Mouse (Mus musculus): Measurements from ENCODE around the gene Asgr2. TPM values are rescaled to one million over a fixed set of nuclear protein-coding genes. Genes with fewer than 3 reads are reported as not detected.
"Not testable (repeated sequence)": the region's sequence is repeated elsewhere in the genome, so short reads cannot be mapped to it uniquely, and the experiment has no call there.

Gene Asgr2
- polyA plus RNA-seq, 1 experiment from 2014 or later = not detected

DNA sequence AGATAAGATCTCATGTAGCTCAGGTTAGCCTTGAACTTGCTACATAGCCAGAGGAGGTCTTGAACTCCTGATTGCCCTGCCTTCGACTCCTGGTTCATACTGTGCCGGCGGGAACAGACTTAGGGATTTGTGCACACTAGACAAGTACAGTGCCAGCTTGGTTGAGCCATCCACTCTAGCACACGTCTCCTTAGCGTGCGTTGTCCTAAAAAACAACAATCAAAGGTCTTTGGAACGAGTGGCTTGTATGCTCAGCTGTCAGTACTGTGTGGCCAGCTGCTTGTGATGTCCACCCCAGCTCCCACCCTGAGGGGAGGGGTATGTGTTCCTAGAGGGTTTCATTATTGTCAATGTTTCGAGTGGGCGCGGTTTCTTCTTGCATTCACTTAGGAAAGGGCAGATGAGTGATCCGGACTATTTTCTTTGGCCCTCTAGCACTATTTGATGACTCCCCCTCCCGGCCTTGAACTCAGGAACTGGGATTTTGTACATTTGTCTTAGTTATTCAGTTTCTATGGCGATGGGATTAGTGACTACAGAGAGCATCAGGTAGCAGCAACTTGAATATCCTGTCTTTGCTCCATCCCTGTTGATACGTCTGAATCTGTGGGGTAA, 11.4 kb downstream of the Asgr2 start:
- H3K9ac ChIP-seq = no peak overlapping the region
- ATAC-seq (replicated peaks) = no peak
- whole genome bisulfite sequencing = 81% methylated on average over 14 of the region's 14 CpGs
- H3K36me3 ChIP-seq (replicated peaks) = no peaks in the 10 kb centered on the region
- H3K27me3 ChIP-seq (replicated peaks) = no peaks in the 10 kb centered on the region
- H3K9me3 ChIP-seq = no peaks in the 10 kb centered on the region
- H3K4me3 ChIP-seq = no peak overlapping the region
- H3K4me2 ChIP-seq = no peak overlapping the region
- H3K4me1 ChIP-seq = no peaks in the 10 kb centered on the region
- H3K27ac ChIP-seq = no peak overlapping the region

DNA sequence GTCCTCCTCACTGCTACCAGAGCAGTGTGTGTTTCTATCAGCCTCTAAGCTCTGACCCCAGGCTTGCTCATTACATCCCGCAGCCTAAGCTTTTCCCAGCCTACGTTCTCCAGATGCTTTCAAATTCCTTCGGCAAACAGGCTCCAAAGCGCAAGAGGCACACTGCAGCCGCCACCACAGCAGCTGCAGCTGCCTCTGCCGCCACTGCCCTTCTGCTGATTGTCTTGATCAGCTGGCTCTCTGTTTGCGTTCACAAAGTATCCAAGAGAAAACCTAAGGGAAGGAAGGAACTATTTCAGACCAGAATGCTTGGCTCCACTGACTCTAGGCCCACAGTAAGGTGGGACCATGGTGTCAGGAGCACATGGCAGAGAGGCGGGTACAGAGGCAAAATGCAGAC, 14.6 kb downstream of the Asgr2 start:
- WGBS = 59% methylated on average over 8 of the region's 8 CpGs
- ATAC-seq (replicated peaks) = no peak

DNA sequence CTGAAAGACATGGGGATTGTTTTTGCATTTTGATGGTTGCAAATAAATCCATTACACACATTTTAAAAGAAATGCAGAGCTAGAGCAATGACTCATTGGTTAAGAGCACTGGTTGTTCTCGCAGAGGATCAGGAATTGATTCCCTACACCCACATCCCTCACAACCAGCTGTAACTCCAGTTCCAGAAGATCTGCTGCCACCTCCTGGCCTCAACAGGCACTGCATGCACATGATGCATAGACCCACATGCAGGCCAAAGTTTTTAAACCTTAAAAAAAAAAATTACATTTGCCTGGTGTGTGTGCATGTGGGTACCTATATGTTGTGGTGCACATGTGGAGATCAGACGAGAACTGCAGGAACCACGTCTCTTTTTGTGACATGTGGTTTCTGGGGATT, 17.7 kb downstream of the Asgr2 start:
- 68% methylated on average over 3 of the region's 3 CpGs for WGBS
- Histone ChIP-seq H3K27ac (no peak overlapping the region), H3K9ac (no peak overlapping the region), H3K4me1 (no peaks in the 10 kb centered on the region), H3K36me3 (replicated peaks) (no peaks in the 10 kb centered on the region), H3K4me2 (no peak overlapping the region), H3K9me3 (no peaks in the 10 kb centered on the region), H3K4me3 (no peak overlapping the region), H3K27me3 (replicated peaks) (no peaks in the 10 kb centered on the region)
- no peak for ATAC-seq (replicated peaks)

More for the DNA sequence above, 14.6 kb downstream of the Asgr2 start:
- Histone ChIP-seq H3K9me3 (no peaks in the 10 kb centered on the region), H3K27ac (no peak overlapping the region), H3K4me2 (no peak overlapping the region), H3K27me3 (replicated peaks) (no peaks in the 10 kb centered on the region), H3K9ac (no peak overlapping the region), H3K4me3 (no peak overlapping the region), H3K4me1 (no peaks in the 10 kb centered on the region), H3K36me3 (replicated peaks) (no peaks in the 10 kb centered on the region)

DNA sequence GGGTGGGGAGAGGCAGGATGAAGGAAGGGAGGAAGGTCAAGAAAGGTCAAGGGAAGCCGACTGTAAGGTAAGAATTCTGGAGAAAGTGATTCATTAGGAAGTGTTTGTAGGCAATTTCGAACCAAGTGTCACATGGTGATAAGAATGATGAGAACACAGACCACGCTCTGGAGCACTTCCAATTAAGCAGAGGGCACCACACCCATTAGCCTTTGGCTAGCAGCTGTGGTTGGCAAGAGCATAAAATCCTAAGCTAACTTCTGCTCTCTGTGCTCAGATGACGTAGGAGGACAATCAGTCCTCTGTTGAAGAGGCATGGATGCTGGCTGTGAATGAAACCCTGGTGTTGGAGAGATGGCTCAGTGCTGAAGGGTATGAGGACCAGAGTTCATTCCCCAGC, 22.1 kb downstream of the Asgr2 start:
- Histone ChIP-seq H3K27ac (no peak overlapping the region), H3K36me3 (replicated peaks) (no peaks in the 10 kb centered on the region), H3K27me3 (replicated peaks) (no peaks in the 10 kb centered on the region), H3K9ac (no peak overlapping the region), H3K9me3 (peaks cover 3% of the 10 kb centered on the region), H3K4me2 (no peak overlapping the region), H3K4me3 (no peak overlapping the region), H3K4me1 (no peaks in the 10 kb centered on the region)
- no peak for ATAC-seq (replicated peaks)
- WGBS = 81% methylated on average over 4 of the region's 4 CpGs

DNA sequence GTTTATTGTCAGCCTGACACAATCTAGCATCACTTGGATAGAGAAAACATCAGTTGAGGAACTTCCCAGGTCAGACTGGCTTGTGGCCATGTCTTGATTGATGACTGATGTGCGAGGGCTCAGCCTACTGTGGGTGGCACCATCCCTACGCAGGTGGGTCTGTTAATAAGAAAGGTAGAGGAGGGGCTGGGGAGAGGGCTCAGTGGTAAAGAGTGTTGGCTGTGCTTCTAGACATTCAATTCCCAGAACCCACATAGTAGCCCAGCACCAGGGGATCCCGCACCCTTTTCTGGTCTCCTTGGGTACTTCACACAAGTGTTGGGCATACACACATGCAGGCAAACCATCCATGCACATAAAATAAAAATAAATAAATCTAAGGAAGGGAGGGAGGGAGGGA, 23.5 kb downstream of the Asgr2 start:
- H3K27me3 ChIP-seq (replicated peaks) = no peaks in the 10 kb centered on the region
- no peaks in the 10 kb centered on the region for H3K36me3 ChIP-seq (replicated peaks)
- no peak overlapping the region for H3K4me3 ChIP-seq
- no peak overlapping the region for H3K27ac ChIP-seq
- no peak overlapping the region for H3K9ac ChIP-seq
- peaks cover 7% of the 10 kb centered on the region for H3K9me3 ChIP-seq
- no peak overlapping the region for H3K4me2 ChIP-seq
- WGBS = 94% methylated on average over 3 of the region's 3 CpGs
- H3K4me1 ChIP-seq = no peaks in the 10 kb centered on the region
- no peak for ATAC-seq (replicated peaks)

DNA sequence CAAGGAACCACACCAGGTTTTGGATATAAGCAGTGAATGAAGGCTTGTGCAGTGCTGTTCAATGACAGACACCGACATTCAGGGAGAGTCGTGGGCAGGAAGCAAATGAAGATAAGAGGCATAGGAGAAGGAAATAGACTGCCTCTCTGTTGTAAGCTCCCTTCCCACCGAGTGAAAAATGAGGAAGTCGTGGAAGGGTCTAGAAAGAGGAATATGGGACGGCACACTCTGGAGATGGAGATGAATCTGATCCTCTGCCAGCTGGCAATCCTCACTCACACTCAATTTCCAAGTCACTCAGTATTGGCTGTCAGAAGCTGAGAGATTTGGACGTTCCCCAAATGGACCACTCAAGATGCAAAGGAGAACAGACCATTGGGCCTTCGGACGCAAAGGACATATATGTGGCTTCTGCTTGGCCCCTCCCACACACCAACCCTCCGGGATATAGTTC, 37.5 kb downstream of the Asgr2 start, which contains the start of gene Mgl2:
Gene Mgl2, plus strand, starts transcription at position 404 of the 454 bp plus-strand sequence.
- H3K27ac ChIP-seq = no peak within 1 kb of the TSS
- H3K9me3 ChIP-seq = no peaks in the 10 kb centered on the region
- no peaks in the 10 kb centered on the region for H3K27me3 ChIP-seq (replicated peaks)
- no peaks in the 10 kb centered on the region for H3K4me1 ChIP-seq
- no peaks in the 10 kb centered on the region for H3K36me3 ChIP-seq (replicated peaks)
- WGBS = 82% methylated on average over 9 of the region's 9 CpGs
- no peak within 1 kb of the TSS for H3K9ac ChIP-seq
- ATAC-seq (replicated peaks) = no peak
- H3K4me3 ChIP-seq = no peak within 1 kb of the TSS
- no peak within 1 kb of the TSS for H3K4me2 ChIP-seq

DNA sequence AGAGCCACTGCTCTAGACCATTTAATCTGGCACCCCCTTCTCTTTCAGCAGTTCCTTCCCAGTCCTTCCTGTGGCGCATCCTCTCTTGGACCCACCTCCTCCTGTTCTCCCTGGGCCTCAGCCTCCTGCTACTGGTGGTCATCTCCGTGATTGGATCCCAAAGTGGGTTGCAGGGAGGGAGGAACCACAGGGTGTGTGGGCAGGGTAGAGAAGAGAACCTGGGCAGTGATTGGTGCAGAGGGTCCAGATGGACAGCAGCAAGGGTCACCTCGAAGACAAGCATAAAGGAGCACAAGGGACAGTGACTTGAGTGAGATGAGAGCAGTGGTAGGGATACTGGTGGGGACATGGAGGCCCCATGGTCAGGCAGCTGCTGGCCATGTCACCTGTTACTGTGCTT, 42.6 kb downstream of the Asgr2 start:
- H3K9ac ChIP-seq; H3K4me1 ChIP-seq; H3K27me3 ChIP-seq (replicated peaks); H3K27ac ChIP-seq; H3K4me2 ChIP-seq; H3K9me3 ChIP-seq; H3K36me3 ChIP-seq (replicated peaks); H3K4me3 ChIP-seq; ATAC-seq (replicated peaks): not testable (repeated sequence)
- 67% methylated on average over 3 of the region's 3 CpGs for WGBS

DNA sequence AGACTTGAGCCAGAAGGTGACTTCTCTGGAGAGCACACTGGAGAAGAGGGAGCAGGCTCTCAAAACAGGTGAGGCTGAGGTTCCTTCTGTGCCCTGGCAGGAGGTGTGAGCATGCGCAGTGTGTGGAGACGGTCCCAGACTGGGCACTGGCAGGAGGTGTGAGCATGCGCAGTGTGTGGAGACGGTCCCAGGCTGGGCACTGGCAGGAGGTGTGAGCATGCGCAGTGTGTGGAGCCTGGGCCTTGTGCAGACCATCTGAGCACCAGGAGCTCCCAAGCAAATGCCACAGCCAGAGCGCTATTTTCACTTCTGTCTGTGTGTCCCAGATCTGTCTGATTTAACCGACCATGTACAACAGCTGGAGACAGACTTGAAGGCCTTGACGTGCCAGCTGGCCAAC, 43.5 kb downstream of the Asgr2 start:
- not testable (repeated sequence) for H3K27ac ChIP-seq; H3K4me1 ChIP-seq; H3K4me3 ChIP-seq; H3K27me3 ChIP-seq (replicated peaks); H3K4me2 ChIP-seq; H3K36me3 ChIP-seq (replicated peaks); H3K9ac ChIP-seq; ATAC-seq (replicated peaks); H3K9me3 ChIP-seq
- WGBS = 86% methylated on average over 8 of the region's 8 CpGs

DNA sequence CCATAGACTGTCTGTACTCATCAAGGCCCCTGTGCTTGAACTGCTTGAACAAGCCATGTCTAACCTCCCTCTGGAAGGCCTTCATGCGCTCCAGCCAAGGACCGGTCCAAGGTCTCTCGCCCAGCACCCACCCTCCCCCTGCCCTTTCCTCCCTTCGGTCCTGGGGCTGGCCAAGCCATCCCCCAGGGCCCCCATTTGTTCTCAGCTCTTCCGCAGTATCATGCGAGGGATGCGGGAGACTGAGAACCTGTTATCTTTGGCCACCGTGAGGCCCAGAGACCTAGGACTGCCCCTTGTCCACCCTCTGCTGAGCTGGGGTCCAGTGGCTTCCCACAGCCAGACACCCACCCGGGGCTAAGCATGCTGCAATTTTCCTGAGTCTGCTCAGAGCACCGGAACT, 46.7 kb downstream of the Asgr2 start:
- Histone ChIP-seq H3K9me3 (no peaks in the 10 kb centered on the region), H3K4me3 (no peak overlapping the region), H3K27me3 (replicated peaks) (no peaks in the 10 kb centered on the region), H3K9ac (no peak overlapping the region), H3K4me1 (no peaks in the 10 kb centered on the region), H3K36me3 (replicated peaks) (no peaks in the 10 kb centered on the region), H3K27ac (no peak overlapping the region), H3K4me2 (no peak overlapping the region)
- ATAC-seq (replicated peaks) = no peak
- WGBS = 89% methylated on average over 10 of the region's 10 CpGs

DNA sequence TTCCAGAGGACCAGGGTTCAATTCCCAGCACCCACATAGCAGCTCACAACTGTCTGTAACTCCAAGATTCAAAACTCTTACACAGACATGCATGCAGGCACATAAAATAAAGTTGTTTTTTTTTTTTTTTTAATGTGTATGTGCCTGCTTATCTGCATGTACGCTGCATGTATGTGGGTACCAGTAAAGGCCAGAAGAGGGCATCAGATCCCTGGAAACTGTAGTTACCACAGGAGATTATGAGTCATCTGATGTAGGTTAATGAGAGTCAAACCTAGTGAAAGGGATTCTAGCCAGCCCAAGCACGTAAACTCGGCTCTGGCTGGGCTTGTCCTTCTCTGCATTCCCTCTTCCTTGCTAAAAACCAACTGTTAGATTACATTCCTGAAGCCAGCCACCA, 58.6 kb downstream of the Asgr2 start:
- WGBS = 57% methylated on average over 3 of the region's 3 CpGs
- Histone ChIP-seq H3K36me3 (replicated peaks) (no peaks in the 10 kb centered on the region), H3K9ac (no peak overlapping the region)

More for the DNA sequence above, 58.6 kb downstream of the Asgr2 start:
- Histone ChIP-seq H3K9me3 (no peaks in the 10 kb centered on the region), H3K4me2 (no peak overlapping the region), H3K4me3 (no peak overlapping the region), H3K27me3 (replicated peaks) (no peaks in the 10 kb centered on the region), H3K4me1 (no peaks in the 10 kb centered on the region), H3K27ac (no peak overlapping the region)
- ATAC-seq (replicated peaks) = no peak

Other genes with a start within 250 kb of the Asgr2 start
- 52.3 and 53.5 TPM in 2 replicates for gene Plscr3, start 246.3 kb upstream of the Asgr2 start, polyA plus RNA-seq (2015; fragmentation: Nextera tagmentation; extraction: Ambion mirVana)
- gene Tnk1, start 233.9 kb upstream of the Asgr2 start, polyA plus RNA-seq (2015; fragmentation: Nextera tagmentation; extraction: Ambion mirVana) = 0.10 and 0.28 TPM in 2 replicates
- gene Tmem95, start 214.6 kb upstream of the Asgr2 start, polyA plus RNA-seq (2015; fragmentation: Nextera tagmentation; extraction: Ambion mirVana) = not detected in 2 replicates
- 1.7 and 1.9 TPM in 2 replicates for gene Kctd11, start 211.2 kb upstream of the Asgr2 start, polyA plus RNA-seq (2015; fragmentation: Nextera tagmentation; extraction: Ambion mirVana)
- gene Acap1, start 197.1 kb upstream of the Asgr2 start, polyA plus RNA-seq (2015; fragmentation: Nextera tagmentation; extraction: Ambion mirVana) = 0.46 and 0.52 TPM in 2 replicates
- gene 2810408A11Rik, start 191.7 kb upstream of the Asgr2 start, polyA plus RNA-seq (2015; fragmentation: Nextera tagmentation; extraction: Ambion mirVana) = 11.1 and 11.8 TPM in 2 replicates
- 23.2 and 24.2 TPM in 2 replicates for gene Neurl4, start 191.6 kb upstream of the Asgr2 start, polyA plus RNA-seq (2015; fragmentation: Nextera tagmentation; extraction: Ambion mirVana)
- 77.6 and 86.6 TPM in 2 replicates for gene Gps2, start 178.8 kb upstream of the Asgr2 start, polyA plus RNA-seq (2015; fragmentation: Nextera tagmentation; extraction: Ambion mirVana)
- 1,022 and 1,040 TPM in 2 replicates for gene Eif5a, start 170.7 kb upstream of the Asgr2 start, polyA plus RNA-seq (2015; fragmentation: Nextera tagmentation; extraction: Ambion mirVana)
- 5.6 and 6.4 TPM in 2 replicates for gene Ybx2, start 156.8 kb upstream of the Asgr2 start, polyA plus RNA-seq (2015; fragmentation: Nextera tagmentation; extraction: Ambion mirVana)
- gene Slc2a4, start 144.5 kb upstream of the Asgr2 start, polyA plus RNA-seq (2015; fragmentation: Nextera tagmentation; extraction: Ambion mirVana) = 3.3 TPM in 2 replicates
- 0.58 and 0.59 TPM in 2 replicates for gene Cldn7, start 127.9 kb upstream of the Asgr2 start, polyA plus RNA-seq (2015; fragmentation: Nextera tagmentation; extraction: Ambion mirVana)
- gene Ctdnep1, start 111.5 kb upstream of the Asgr2 start, polyA plus RNA-seq (2015; fragmentation: Nextera tagmentation; extraction: Ambion mirVana) = 22.5 and 25.4 TPM in 2 replicates
- gene Elp5, start 110.1 kb upstream of the Asgr2 start, polyA plus RNA-seq (2015; fragmentation: Nextera tagmentation; extraction: Ambion mirVana) = 162 and 177 TPM in 2 replicates
- 495 and 507 TPM in 2 replicates for gene Gabarap, start 101.5 kb upstream of the Asgr2 start, polyA plus RNA-seq (2015; fragmentation: Nextera tagmentation; extraction: Ambion mirVana)
- 57.1 and 58.8 TPM in 2 replicates for gene Phf23, start 96.9 kb upstream of the Asgr2 start, polyA plus RNA-seq (2015; fragmentation: Nextera tagmentation; extraction: Ambion mirVana)
- gene Dvl2, start 92.0 kb upstream of the Asgr2 start, polyA plus RNA-seq (2015; fragmentation: Nextera tagmentation; extraction: Ambion mirVana) = 30.4 and 31.0 TPM in 2 replicates
- gene Acadvl, start 77.2 kb upstream of the Asgr2 start, polyA plus RNA-seq (2015; fragmentation: Nextera tagmentation; extraction: Ambion mirVana) = 57.2 and 57.6 TPM in 2 replicates
- gene Dlg4, start 75.7 kb upstream of the Asgr2 start, polyA plus RNA-seq (2015; fragmentation: Nextera tagmentation; extraction: Ambion mirVana) = 27.8 and 30.4 TPM in 2 replicates
- gene Asgr1, start 38.6 kb upstream of the Asgr2 start, polyA plus RNA-seq (2015; fragmentation: Nextera tagmentation; extraction: Ambion mirVana) = 3.7 and 3.8 TPM in 2 replicates
- gene Mgl2, start 37.7 kb downstream of the Asgr2 start, polyA plus RNA-seq (2015; fragmentation: Nextera tagmentation; extraction: Ambion mirVana) = 1.2 and 1.5 TPM in 2 replicates
- 0.89 and 2.1 TPM in 2 replicates for gene Clec10a, start 63.6 kb downstream of the Asgr2 start, polyA plus RNA-seq (2015; fragmentation: Nextera tagmentation; extraction: Ambion mirVana)
- 6.4 and 8.6 TPM in 2 replicates for gene Slc16a11, start 120.1 kb downstream of the Asgr2 start, polyA plus RNA-seq (2015; fragmentation: Nextera tagmentation; extraction: Ambion mirVana)
- 14.2 and 15.0 TPM in 2 replicates for gene Slc16a13, start 128.4 kb downstream of the Asgr2 start, polyA plus RNA-seq (2015; fragmentation: Nextera tagmentation; extraction: Ambion mirVana)
- gene Bcl6b, start 137.2 kb downstream of the Asgr2 start, polyA plus RNA-seq (2015; fragmentation: Nextera tagmentation; extraction: Ambion mirVana) = 5.3 and 5.6 TPM in 2 replicates
- 173 TPM in 2 replicates for gene 0610010K14Rik, start 145.3 kb downstream of the Asgr2 start, polyA plus RNA-seq (2015; fragmentation: Nextera tagmentation; extraction: Ambion mirVana)
- gene Gm21988, start 147.2 kb downstream of the Asgr2 start, polyA plus RNA-seq (2015; fragmentation: Nextera tagmentation; extraction: Ambion mirVana) = 13.0 and 14.1 TPM in 2 replicates
- 351 and 366 TPM in 2 replicates for gene Rnasek, start 147.2 kb downstream of the Asgr2 start, polyA plus RNA-seq (2015; fragmentation: Nextera tagmentation; extraction: Ambion mirVana)
- 0.49 and 0.74 TPM in 2 replicates for gene Alox12, start 162.7 kb downstream of the Asgr2 start, polyA plus RNA-seq (2015; fragmentation: Nextera tagmentation; extraction: Ambion mirVana)
- gene Alox12e, start 230.0 kb downstream of the Asgr2 start, polyA plus RNA-seq (2015; fragmentation: Nextera tagmentation; extraction: Ambion mirVana) = 0.22 TPM in 1 of 2 replicates, not detected in the other

Measured in midbrain, embryonic 15.5 days (tissue).